Mouse (Mus musculus) small intestine, adult 2 months (tissue): ENCODE measurements around the gene Acox1.

ENCODE experiments used
- CTCF ChIP-seq: fragments of 200-500 bp; IDR thresholded peaks from 2 replicates; pipeline ENCODE4 v1.5.1; 2012; ENCODE audit warnings: low read depth, mild to moderate bottlenecking, control low read depth, inconsistent platforms, low read length, moderate library complexity, mixed read lengths; ENCODE audit not compliant: insufficient replicate concordance, insufficient read length; ENCODE audit errors: extremely low read depth
- POLR2A ChIP-seq: fragments of 200-500 bp; IDR thresholded peaks from 2 replicates; pipeline ENCODE4 v1.6.1; 2012; ENCODE audit warnings: low read depth, mild to moderate bottlenecking, control low read depth, inconsistent platforms, low read length, moderate library complexity

GRCm38 (mm10) chr11:116133497-116133896 lies 65.3 kb downstream of the Acox1 start:
- TF ChIP-seq CTCF (no peak), POLR2A (no peak)
